Mouse (Mus musculus) CD4-positive helper T cell, adult 2 months (primary cell): ENCODE measurements around the gene Sipa1l3.
A peak's percentile ranks its signal among the peaks of the same experiment; 100 is the strongest.

Experiments used
- DNase-seq: peaks from one replicate; pipeline ENCODE4 v3.0.0-alpha.2; 2012; ENCODE audit warnings: low read depth, missing footprints, low spot score

Sipa1l3 gene

GRCm38 (mm10) chr7:29518421-29519210, at the start of gene Sipa1l3:
Sipa1l3 (minus strand) TSS chr7:29518641.
- peak; percentile 97 for DNase-seq

GRCm38 (mm10) chr7:29563006-29563405, 44.6 kb upstream of the Sipa1l3 start:
- no peak for DNase-seq

GRCm38 (mm10) chr7:29561046-29561445, 42.6 kb upstream of the Sipa1l3 start:
- no peak for DNase-seq

- DNase-seq: no peak
Observed at GRCm38 (mm10) chr7:29559290-29559689, 40.8 kb upstream of the Sipa1l3 start.

GRCm38 (mm10) chr7:29558744-29559143, 40.3 kb upstream of the Sipa1l3 start:
- no peak for DNase-seq

- no peak for DNase-seq
Observed at GRCm38 (mm10) chr7:29556283-29556682, 37.8 kb upstream of the Sipa1l3 start.

GRCm38 (mm10) chr7:29555521-29555920, 37.1 kb upstream of the Sipa1l3 start:
- no peak for DNase-seq

- no peak for DNase-seq
Observed at GRCm38 (mm10) chr7:29555051-29555450, 36.6 kb upstream of the Sipa1l3 start.

GRCm38 (mm10) chr7:29550691-29551090, 32.2 kb upstream of the Sipa1l3 start:
- DNase-seq: no peak

- no peak for DNase-seq
Observed at GRCm38 (mm10) chr7:29541608-29542007, 23.2 kb upstream of the Sipa1l3 start.

GRCm38 (mm10) chr7:29541186-29541585, 22.7 kb upstream of the Sipa1l3 start:
- no peak for DNase-seq

GRCm38 (mm10) chr7:29540631-29541030, 22.2 kb upstream of the Sipa1l3 start:
- no peak for DNase-seq

- DNase-seq: peak; percentile 51
Observed at GRCm38 (mm10) chr7:29523700-29524099, 5.3 kb upstream of the Sipa1l3 start.

- DNase-seq: peak; percentile 71
Observed at GRCm38 (mm10) chr7:29521841-29522575, 3.6 kb upstream of the Sipa1l3 start.

GRCm38 (mm10) chr7:29521365-29521764, 2.9 kb upstream of the Sipa1l3 start:
- DNase-seq: no peak

GRCm38 (mm10) chr7:29520794-29521193, 2.4 kb upstream of the Sipa1l3 start:
- no peak for DNase-seq

GRCm38 (mm10) chr7:29519211-29519550, 740 bp upstream of the Sipa1l3 start:
- no peak for DNase-seq

GRCm38 (mm10) chr7:29518054-29518420, 404 bp downstream of the Sipa1l3 start:
- DNase-seq: no peak

GRCm38 (mm10) chr7:29517178-29517577, 1.3 kb downstream of the Sipa1l3 start:
- DNase-seq: no peak

GRCm38 (mm10) chr7:29515652-29516051, 2.8 kb downstream of the Sipa1l3 start:
- no peak for DNase-seq

GRCm38 (mm10) chr7:29512729-29513128, 5.7 kb downstream of the Sipa1l3 start:
- DNase-seq: no peak

- DNase-seq: no peak
Observed at GRCm38 (mm10) chr7:29511598-29512275, 6.7 kb downstream of the Sipa1l3 start.
